Mouse (Mus musculus): ENCODE data around the gene Fbxo11. TPM values are rescaled to one million over a fixed set of nuclear protein-coding genes. Genes with fewer than 3 reads are reported as not detected.
"Not testable (repeated sequence)": the region's sequence is repeated elsewhere in the genome, so short reads cannot be mapped to it uniquely, and the experiment has no call there.

The Fbxo11 gene
- polyA plus RNA-seq, 1 experiment from 2014 or later: 20.7 TPM

DNA sequence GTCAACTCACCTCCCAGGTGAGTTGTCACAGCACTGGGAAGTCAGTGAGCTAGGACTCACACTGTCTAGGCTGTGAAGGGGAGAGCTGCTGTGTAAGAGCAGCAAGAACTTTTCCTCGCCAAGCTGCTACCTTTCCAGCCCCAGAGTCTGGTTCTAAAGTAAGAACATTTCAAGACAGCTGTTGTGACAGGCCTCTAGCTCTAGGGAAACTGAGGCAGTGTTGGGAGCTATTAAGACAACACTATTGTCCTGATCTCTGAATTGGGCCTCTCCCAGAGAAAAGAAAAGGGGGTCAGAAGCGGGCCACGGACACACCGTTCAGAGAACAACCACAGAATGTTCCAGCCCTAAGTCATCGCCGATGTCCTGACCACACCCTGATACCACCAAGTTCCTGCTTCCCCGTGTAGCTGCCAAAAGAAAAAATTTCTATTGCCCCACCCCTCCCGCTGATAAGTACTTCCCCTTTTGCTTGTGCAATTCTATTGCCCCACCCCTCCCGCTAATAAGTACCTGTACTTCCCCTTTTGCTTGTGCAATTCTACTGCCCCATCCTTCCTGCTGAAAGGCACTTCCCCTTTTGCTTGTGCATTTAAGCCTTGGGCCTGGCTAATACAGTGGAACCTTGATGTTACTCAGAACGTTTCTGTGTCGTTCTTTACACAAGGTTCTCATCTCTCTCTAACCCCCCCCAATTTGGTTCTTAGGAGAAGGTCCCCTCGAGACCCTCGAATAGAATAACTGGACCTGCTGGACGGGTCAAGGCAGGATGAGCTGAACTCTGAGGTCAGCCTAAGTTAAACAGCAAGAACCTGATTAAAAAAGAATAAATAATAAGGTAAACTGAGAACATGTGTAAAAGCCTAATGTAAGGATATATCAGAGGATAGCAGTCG lies 93.1 kb downstream of the Fbxo11 start:
- H3K9ac ChIP-seq (ENCODE audit: low read length); H3K9me3 ChIP-seq (ENCODE audit: control insufficient read depth, low read length); ATAC-seq (ENCODE audit: insufficient number of reproducible peaks, insufficient read depth, low FRiP score, low read depth); H3K27me3 ChIP-seq (ENCODE audit: control insufficient read depth, insufficient read depth, low read length); H3K36me3 ChIP-seq (ENCODE audit: control insufficient read depth, insufficient read depth, low read length); H3K4me3 ChIP-seq (ENCODE audit: control insufficient read depth in 1 of 2, insufficient read depth in 1 of 2, low read depth in 1 of 2, low read length in 2 of 2); H3K4me2 ChIP-seq (ENCODE audit: low read length); H3K27ac ChIP-seq (replicated peaks in 1 of 2; ENCODE audit: control insufficient read depth in 1 of 2, insufficient read depth in 1 of 2, low read depth in 2 of 2, low read length in 2 of 2): not testable (repeated sequence)
- peaks cover 2 to 14% of the 10 kb centered on the region in 2 experiments; a peak in 2 of 4 replicates for H3K4me1 ChIP-seq (ENCODE audit: control insufficient read depth in 2 of 2, insufficient read depth in 2 of 2, low read length in 2 of 2)
- WGBS: 72% methylated on average over 15 of the region's 15 CpGs

DNA sequence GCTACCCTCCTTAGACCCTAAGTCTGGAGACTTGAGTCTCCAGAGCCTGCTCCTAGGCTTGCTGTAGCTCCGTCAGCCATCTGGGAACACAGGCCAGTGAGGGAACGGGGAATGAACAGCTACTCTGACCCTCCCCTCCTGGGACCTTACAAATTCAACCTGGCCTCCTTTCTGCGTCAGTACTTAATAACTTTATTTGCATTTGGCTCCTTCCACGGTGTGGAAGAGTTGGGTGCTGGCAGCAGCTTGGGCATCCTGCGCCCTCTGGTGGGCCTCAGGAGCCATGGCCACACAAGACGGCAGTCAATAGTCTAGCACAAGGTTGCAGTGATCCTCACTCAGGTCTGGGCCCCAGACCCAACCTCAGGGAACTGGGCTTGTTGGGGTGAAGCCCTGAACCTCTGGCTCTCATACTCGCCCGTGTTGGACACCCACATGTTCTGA lies 96.6 kb downstream of the Fbxo11 start:
- H3K27me3 ChIP-seq (ENCODE audit: control insufficient read depth, insufficient read depth, low read length); H3K9ac ChIP-seq (ENCODE audit: low read length); H3K4me1 ChIP-seq (ENCODE audit: control insufficient read depth in 2 of 2, insufficient read depth in 2 of 2, low read length in 2 of 2); H3K4me3 ChIP-seq (ENCODE audit: control insufficient read depth in 1 of 2, insufficient read depth in 1 of 2, low read depth in 1 of 2, low read length in 2 of 2); H3K36me3 ChIP-seq (ENCODE audit: control insufficient read depth, insufficient read depth, low read length); H3K27ac ChIP-seq (replicated peaks in 1 of 2; ENCODE audit: control insufficient read depth in 1 of 2, insufficient read depth in 1 of 2, low read depth in 2 of 2, low read length in 2 of 2); ATAC-seq (ENCODE audit: insufficient number of reproducible peaks, insufficient read depth, low FRiP score, low read depth); H3K4me2 ChIP-seq (ENCODE audit: low read length); H3K9me3 ChIP-seq (ENCODE audit: control insufficient read depth, low read length): not testable (repeated sequence)
- 55% methylated on average over 5 of the region's 8 CpGs for WGBS

- no peak for ATAC-seq (ENCODE audit: insufficient number of reproducible peaks, insufficient read depth, low FRiP score, low read depth)
- Histone ChIP-seq H3K9ac (ENCODE audit: low read length) (no peak overlapping the region), H3K27me3 (ENCODE audit: control insufficient read depth, insufficient read depth, low read length) (no peaks in the 10 kb centered on the region), H3K4me3 (ENCODE audit: control insufficient read depth in 1 of 2, insufficient read depth in 1 of 2, low read depth in 1 of 2, low read length in 2 of 2) (no peak overlapping the region), H3K4me1 (ENCODE audit: control insufficient read depth in 2 of 2, insufficient read depth in 2 of 2, low read length in 2 of 2) (no peaks in the 10 kb centered on the region), H3K27ac (replicated peaks in 1 of 2; ENCODE audit: control insufficient read depth in 1 of 2, insufficient read depth in 1 of 2, low read depth in 2 of 2, low read length in 2 of 2) (no peak overlapping the region), H3K4me2 (ENCODE audit: low read length) (no peak overlapping the region), H3K36me3 (ENCODE audit: control insufficient read depth, insufficient read depth, low read length) (no peaks in the 10 kb centered on the region), H3K9me3 (ENCODE audit: control insufficient read depth, low read length) (0 out of 2 replicates have a peak, but pooled peaks cover 3% of the 10 kb centered on the region)
- 86% methylated on average over 13 of the region's 14 CpGs for WGBS
These were observed 101.7 kb downstream of the Fbxo11 start for GRCm38 (mm10) chr17:87963081-87964075.

GRCm38 (mm10) chr17:87959931-87960330 lies 105.2 kb downstream of the Fbxo11 start:
- not testable (repeated sequence) for H3K27me3 ChIP-seq (ENCODE audit: control insufficient read depth, insufficient read depth, low read length); H3K4me2 ChIP-seq (ENCODE audit: low read length); H3K4me1 ChIP-seq (ENCODE audit: control insufficient read depth in 2 of 2, insufficient read depth in 2 of 2, low read length in 2 of 2); H3K27ac ChIP-seq (replicated peaks in 1 of 2; ENCODE audit: control insufficient read depth in 1 of 2, insufficient read depth in 1 of 2, low read depth in 2 of 2, low read length in 2 of 2); H3K9me3 ChIP-seq (ENCODE audit: control insufficient read depth, low read length); H3K9ac ChIP-seq (ENCODE audit: low read length); ATAC-seq (ENCODE audit: insufficient number of reproducible peaks, insufficient read depth, low FRiP score, low read depth); H3K4me3 ChIP-seq (ENCODE audit: control insufficient read depth in 1 of 2, insufficient read depth in 1 of 2, low read depth in 1 of 2, low read length in 2 of 2); H3K36me3 ChIP-seq (ENCODE audit: control insufficient read depth, insufficient read depth, low read length)
- 85% methylated on average over 5 of the region's 5 CpGs for WGBS

DNA sequence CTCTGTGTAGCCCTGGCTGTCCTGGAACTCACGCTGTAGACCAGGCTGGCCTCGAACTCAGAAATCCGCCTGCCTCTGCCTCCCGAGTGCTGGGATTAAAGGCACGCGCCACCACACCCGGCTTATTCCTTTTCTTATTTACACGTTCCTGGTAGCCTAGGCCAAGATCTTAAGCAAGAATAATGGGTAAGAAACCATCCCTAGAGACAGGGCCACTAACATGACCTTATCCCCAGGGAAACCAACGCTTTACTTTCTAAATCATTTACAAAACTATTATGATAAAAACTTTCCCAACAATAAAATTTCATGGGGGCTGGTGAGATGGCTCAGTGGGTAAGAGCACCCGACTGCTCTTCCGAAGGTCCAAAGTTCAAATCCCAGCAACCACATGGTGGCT lies 105.7 kb downstream of the Fbxo11 start:
- not testable (repeated sequence) for H3K36me3 ChIP-seq (ENCODE audit: control insufficient read depth, insufficient read depth, low read length); H3K4me1 ChIP-seq (ENCODE audit: control insufficient read depth in 2 of 2, insufficient read depth in 2 of 2, low read length in 2 of 2); ATAC-seq (ENCODE audit: insufficient number of reproducible peaks, insufficient read depth, low FRiP score, low read depth); H3K4me3 ChIP-seq (ENCODE audit: control insufficient read depth in 1 of 2, insufficient read depth in 1 of 2, low read depth in 1 of 2, low read length in 2 of 2); H3K9ac ChIP-seq (ENCODE audit: low read length); H3K27ac ChIP-seq (replicated peaks in 1 of 2; ENCODE audit: control insufficient read depth in 1 of 2, insufficient read depth in 1 of 2, low read depth in 2 of 2, low read length in 2 of 2); H3K27me3 ChIP-seq (ENCODE audit: control insufficient read depth, insufficient read depth, low read length); H3K9me3 ChIP-seq (ENCODE audit: control insufficient read depth, low read length); H3K4me2 ChIP-seq (ENCODE audit: low read length)
- WGBS: 91% methylated on average over 11 of the region's 11 CpGs

DNA sequence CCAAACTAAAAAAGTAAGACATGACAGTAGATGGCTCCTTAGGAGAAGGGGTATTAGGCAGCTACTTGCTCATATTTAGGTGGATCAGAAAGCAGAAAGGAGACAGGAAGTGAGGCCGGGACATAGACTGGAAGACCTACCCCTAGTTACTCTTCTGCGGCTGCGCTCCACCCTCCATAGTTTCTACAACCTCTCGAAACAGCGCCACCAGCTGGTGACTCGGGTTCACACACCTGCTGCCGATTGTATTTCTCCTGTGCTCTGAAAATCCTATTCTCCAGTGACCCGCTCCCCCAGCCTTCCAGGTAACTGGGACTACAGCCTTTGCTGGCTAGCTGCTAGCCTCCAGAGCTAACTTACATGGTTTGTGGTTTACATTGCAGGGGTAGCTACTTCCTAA lies 106.8 kb downstream of the Fbxo11 start:
- Histone ChIP-seq H3K4me1 (ENCODE audit: control insufficient read depth in 2 of 2, insufficient read depth in 2 of 2, low read length in 2 of 2) (no peaks in the 10 kb centered on the region), H3K4me2 (ENCODE audit: low read length) (no peak overlapping the region), H3K27me3 (ENCODE audit: control insufficient read depth, insufficient read depth, low read length) (no peaks in the 10 kb centered on the region), H3K36me3 (ENCODE audit: control insufficient read depth, insufficient read depth, low read length) (no peaks in the 10 kb centered on the region), H3K27ac (replicated peaks in 1 of 2; ENCODE audit: control insufficient read depth in 1 of 2, insufficient read depth in 1 of 2, low read depth in 2 of 2, low read length in 2 of 2) (no peak overlapping the region), H3K9ac (ENCODE audit: low read length) (no peak overlapping the region), H3K9me3 (ENCODE audit: control insufficient read depth, low read length) (0 out of 2 replicates have a peak, but pooled peaks cover 3% of the 10 kb centered on the region), H3K4me3 (ENCODE audit: control insufficient read depth in 1 of 2, insufficient read depth in 1 of 2, low read depth in 1 of 2, low read length in 2 of 2) (no peak overlapping the region)
- WGBS: 68% methylated on average over 8 of the region's 8 CpGs
- no peak for ATAC-seq (ENCODE audit: insufficient number of reproducible peaks, insufficient read depth, low FRiP score, low read depth)

DNA sequence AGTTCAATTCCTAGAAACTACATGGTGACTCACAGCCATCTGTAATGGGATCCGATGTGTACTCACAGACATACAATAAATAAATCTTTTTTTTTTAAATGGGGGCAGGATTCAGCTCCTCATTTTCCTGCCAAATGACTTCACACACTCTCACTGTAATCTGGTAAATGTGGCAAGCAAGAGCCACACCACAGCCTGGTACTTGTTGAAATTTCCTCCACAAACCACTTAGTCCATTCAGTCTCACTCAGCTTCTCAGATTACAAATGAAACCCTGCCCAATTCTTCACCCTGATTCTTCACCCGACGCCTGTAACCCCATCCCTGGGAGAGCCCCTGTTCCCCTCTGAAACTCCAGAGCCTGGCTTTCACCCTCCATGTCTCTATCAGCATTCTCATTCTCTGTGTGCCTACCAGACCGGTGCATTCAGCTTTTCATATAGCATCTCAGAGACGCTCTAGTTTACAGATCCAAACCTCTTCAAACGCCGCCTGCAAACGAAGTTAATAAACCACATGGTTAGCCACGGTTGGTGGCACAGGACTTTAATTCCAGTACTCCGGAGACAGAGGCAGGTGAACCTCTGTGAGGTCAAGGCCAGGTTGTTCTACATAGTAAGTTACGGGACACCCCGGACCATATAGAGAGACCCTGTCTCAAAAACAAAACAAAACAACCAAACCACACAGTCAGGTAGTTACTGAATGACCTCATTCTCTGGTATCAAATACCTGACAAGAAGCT lies 107.8 kb downstream of the Fbxo11 start:
- Histone ChIP-seq H3K4me2 (ENCODE audit: low read length) (no peak overlapping the region), H3K4me1 (ENCODE audit: control insufficient read depth in 2 of 2, insufficient read depth in 2 of 2, low read length in 2 of 2) (no peaks in the 10 kb centered on the region), H3K36me3 (ENCODE audit: control insufficient read depth, insufficient read depth, low read length) (no peaks in the 10 kb centered on the region), H3K9me3 (ENCODE audit: control insufficient read depth, low read length) (0 out of 2 replicates have a peak, but pooled peaks cover 3% of the 10 kb centered on the region), H3K9ac (ENCODE audit: low read length) (no peak overlapping the region), H3K27me3 (ENCODE audit: control insufficient read depth, insufficient read depth, low read length) (no peaks in the 10 kb centered on the region), H3K4me3 (ENCODE audit: control insufficient read depth in 1 of 2, insufficient read depth in 1 of 2, low read depth in 1 of 2, low read length in 2 of 2) (no peak overlapping the region), H3K27ac (replicated peaks in 1 of 2; ENCODE audit: control insufficient read depth in 1 of 2, insufficient read depth in 1 of 2, low read depth in 2 of 2, low read length in 2 of 2) (no peak overlapping the region)
- ATAC-seq (ENCODE audit: insufficient number of reproducible peaks, insufficient read depth, low FRiP score, low read depth): no peak
- 69% methylated on average over 12 of the region's 12 CpGs for WGBS

All from heart, embryonic 14.5 days (tissue).